Mouse (Mus musculus) heart, embryonic 11.5 days (tissue): Measurements from ENCODE around the gene Veph1. TPM values are rescaled to one million over a fixed set of nuclear protein-coding genes. Genes with fewer than 3 reads are reported as not detected.

Source experiments
- ATAC-seq: fragments of 200-750 bp; cut with Nextera tagmentation; replicated peaks from 2 replicates; pipeline ENCODE4 v1.8.0; 2017; ENCODE audit warnings: moderate library complexity; ENCODE audit not compliant: insufficient number of reproducible peaks, low FRiP score, low TSS enrichment
- H3K27ac ChIP-seq: fragments of 300-500 bp; sonication (generic); 2 replicates; pipeline ENCODE4 v1.5.1; 2014; ENCODE audit warnings: mild to moderate bottlenecking, low read depth, low read length
- H3K27me3 ChIP-seq: fragments of 300-500 bp; sonication (generic); 2 replicates; pipeline ENCODE4 v1.6.1; 2014; ENCODE audit warnings: mild to moderate bottlenecking, low read length, mixed read lengths; ENCODE audit not compliant: control insufficient read depth, insufficient read depth
- H3K36me3 ChIP-seq: fragments of 300-500 bp; sonication (generic); 2 replicates; pipeline ENCODE4 v1.6.1; 2014; ENCODE audit warnings: mild to moderate bottlenecking, low read length, moderate library complexity, mixed read lengths; ENCODE audit not compliant: control insufficient read depth, insufficient read depth
- H3K4me1 ChIP-seq: fragments of 300-500 bp; sonication (generic); 2 replicates; pipeline ENCODE4 v1.6.1; 2014; ENCODE audit warnings: low read length; ENCODE audit not compliant: control insufficient read depth, insufficient read depth
- H3K4me2 ChIP-seq: fragments of 300-500 bp; sonication (generic); 2 replicates; pipeline ENCODE4 v1.6.1; 2014; ENCODE audit warnings: mild to moderate bottlenecking, moderate library complexity
- H3K4me3 ChIP-seq: fragments of 300-500 bp; sonication (generic); 2 replicates; pipeline ENCODE4 v1.5.1; 2014; ENCODE audit warnings: low read depth, low read length
- H3K9ac ChIP-seq: fragments of 300-500 bp; sonication (generic); 2 replicates; pipeline ENCODE4 v1.6.1; 2014; ENCODE audit warnings: mild to moderate bottlenecking, low read depth, low read length, moderate library complexity
- H3K9me3 ChIP-seq: fragments of 300-500 bp; sonication (generic); replicated peaks from 2 replicates; pipeline ENCODE4 v1.6.1; 2016; ENCODE audit warnings: low read length; ENCODE audit not compliant: control insufficient read depth
- WGBS: fragments of 180-500 bp; shearing (Covaris S2); extraction: QIAGEN DNeasy Blood & Tissue Kit; methylation state at CpG from one replicate; pipeline ENCODE4 v1.1.7; 2014; ENCODE audit not compliant: insufficient replicate concordance; 5-methylcytosine and 5-hydroxymethylcytosine counted together
- polyA plus RNA-seq: library from polyadenylated mRNA; unstranded; fragments of >200 nt; fragmentation: Nextera tagmentation; extraction: Ambion mirVana; gene quantifications from 2 replicates; pipeline ENCODE4 v1.2.1, GENCODE M21; 2014

Veph1 gene
- polyA plus RNA-seq, 1 experiment from 2014 or later: 0.83 TPM

DNA sequence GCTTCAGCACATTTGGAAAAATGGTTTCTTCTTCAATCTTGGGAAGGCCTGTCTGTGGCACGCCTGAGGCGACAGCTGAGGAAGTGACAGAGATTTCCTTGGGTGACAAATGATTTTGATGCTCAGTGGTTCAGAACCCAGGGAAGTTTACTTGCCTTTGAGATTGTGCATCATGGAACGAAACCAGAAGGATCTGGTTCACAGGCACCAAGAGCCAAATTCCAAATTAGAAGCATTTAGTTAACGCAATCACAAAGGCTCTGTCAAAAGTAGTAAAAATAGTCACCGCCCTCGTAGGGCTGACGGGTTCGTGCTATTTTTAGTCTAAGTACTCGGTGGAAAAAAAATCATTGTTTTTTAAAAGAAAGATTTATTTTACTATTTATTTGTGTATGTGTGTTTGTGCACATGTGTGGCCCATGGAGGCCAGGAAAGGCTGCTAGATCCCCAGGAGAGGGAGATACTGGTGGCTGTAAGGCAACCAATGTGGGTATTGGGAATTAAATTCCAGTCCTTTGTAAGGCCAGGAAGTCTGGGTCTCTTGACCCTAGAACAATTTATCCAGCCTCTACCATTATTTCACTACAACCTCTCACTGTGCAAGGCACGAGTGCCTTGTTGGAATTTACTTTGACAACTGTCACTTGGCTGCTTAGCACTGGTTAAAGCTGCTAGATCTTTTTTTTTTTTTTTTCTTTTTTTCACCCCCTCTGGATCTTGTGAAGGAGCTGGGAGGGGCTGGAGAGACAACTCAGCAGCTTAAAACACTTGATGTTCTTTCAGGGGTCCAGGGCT, 246.3 kb downstream of the Veph1 start:
- Histone ChIP-seq H3K9ac (no peak overlapping the region), H3K4me3 (no peak overlapping the region), H3K9me3 (no peaks in the 10 kb centered on the region), H3K4me2 (no peak overlapping the region), H3K4me1 (0 out of 2 replicates have a peak, but pooled peaks cover 5% of the 10 kb centered on the region), H3K36me3 (no peaks in the 10 kb centered on the region), H3K27me3 (no peaks in the 10 kb centered on the region), H3K27ac (no peak overlapping the region)
- WGBS: 42% methylated on average over 10 of the region's 10 CpGs
- no peak for ATAC-seq

DNA sequence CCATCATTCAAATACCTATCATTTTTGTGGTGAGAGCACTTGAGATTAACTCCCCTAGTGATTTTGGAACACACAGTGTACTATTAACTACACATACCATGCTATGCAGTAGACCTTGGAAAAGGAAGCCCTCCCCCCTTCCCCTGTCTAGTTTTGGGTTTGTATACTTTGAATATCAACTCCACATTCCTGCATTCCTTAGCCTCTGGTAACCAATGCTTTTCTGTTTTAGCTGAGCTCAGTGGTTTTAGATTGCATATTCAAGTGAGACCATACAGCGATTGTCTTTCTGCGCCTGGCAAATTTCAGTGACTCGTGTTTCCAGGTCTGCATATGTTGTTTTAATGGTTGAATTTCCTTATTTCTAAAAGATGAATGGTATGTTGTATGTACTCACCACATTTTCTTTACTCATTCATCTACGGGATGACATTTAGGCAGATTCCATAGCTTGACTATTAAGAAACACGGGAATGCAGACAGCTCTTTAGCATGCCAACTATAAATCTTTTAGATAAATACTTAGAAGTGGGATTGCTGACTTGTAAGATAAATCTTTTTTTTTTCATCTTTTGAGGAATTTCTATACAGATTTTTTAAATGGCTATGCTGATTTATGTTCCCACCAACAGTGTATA, 255.7 kb downstream of the Veph1 start:
- Histone ChIP-seq H3K9me3 (no peaks in the 10 kb centered on the region), H3K27me3 (no peaks in the 10 kb centered on the region), H3K9ac (no peak overlapping the region), H3K27ac (no peak overlapping the region), H3K36me3 (no peaks in the 10 kb centered on the region), H3K4me2 (no peak overlapping the region), H3K4me1 (no peaks in the 10 kb centered on the region), H3K4me3 (no peak overlapping the region)
- 54% methylated on average over 5 of the region's 5 CpGs for WGBS
- ATAC-seq: no peak; the same call in 1 of the 2 replicates

- no peak overlapping the region for H3K4me3 ChIP-seq
- no peaks in the 10 kb centered on the region for H3K9me3 ChIP-seq
- no peak for ATAC-seq
- no peaks in the 10 kb centered on the region for H3K27me3 ChIP-seq
- no peak overlapping the region for H3K4me2 ChIP-seq
- H3K9ac ChIP-seq: no peak overlapping the region
- no peak overlapping the region for H3K27ac ChIP-seq
- no peaks in the 10 kb centered on the region for H3K36me3 ChIP-seq
- 72% methylated on average over 5 of the region's 5 CpGs for WGBS
- H3K4me1 ChIP-seq: no peaks in the 10 kb centered on the region
Observed at GRCm38 (mm10) chr3:66035226-66035625, 261.4 kb downstream of the Veph1 start.

DNA sequence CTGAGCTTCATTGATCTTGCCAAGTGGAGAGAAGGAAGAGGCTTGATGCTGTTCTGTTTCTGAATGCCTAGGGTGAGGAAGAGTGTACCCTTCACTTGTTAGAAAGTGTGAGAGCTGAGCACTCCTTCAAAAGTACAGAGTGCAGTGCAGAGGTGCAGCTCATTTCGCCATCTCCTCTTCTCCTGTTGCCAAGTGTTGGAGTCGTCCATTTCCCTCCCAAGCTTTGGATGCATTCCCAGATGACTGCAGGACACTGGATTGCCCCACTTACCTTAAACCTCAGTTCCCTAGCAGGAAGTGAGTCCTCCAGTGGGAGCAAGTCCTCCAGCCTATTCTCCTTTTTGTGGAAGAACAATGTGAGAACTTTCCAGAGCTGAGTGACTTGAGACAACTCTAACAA, 263.3 kb downstream of the Veph1 start:
- no peak for ATAC-seq
- 68% methylated on average over 2 of the region's 2 CpGs for WGBS
- no peaks in the 10 kb centered on the region for H3K27me3 ChIP-seq

DNA sequence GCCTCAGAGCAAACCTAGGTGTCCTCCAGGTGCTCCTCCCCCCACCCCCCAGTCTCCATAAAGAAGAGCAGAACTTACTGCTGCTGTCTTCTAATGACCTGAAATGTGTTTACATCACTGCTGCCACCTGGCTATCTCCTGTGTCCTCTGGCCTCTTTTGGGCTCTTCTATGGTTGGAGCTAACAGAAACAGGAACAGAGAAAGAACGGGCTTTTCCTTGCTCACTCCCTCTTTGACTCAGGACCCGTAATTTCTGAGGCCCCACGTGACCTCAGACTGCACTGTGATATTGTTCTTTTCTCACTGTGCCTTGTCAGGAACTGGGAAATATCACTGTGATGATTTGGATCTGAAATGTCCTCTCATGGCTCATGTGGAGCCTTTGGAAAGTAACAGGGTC, 271.2 kb downstream of the Veph1 start:
- 73% methylated on average over 3 of the region's 3 CpGs for WGBS
- Histone ChIP-seq H3K4me2 (no peak overlapping the region), H3K9me3 (no peaks in the 10 kb centered on the region), H3K9ac (no peak overlapping the region), H3K4me1 (no peaks in the 10 kb centered on the region), H3K27ac (no peak overlapping the region), H3K27me3 (no peaks in the 10 kb centered on the region), H3K4me3 (no peak overlapping the region), H3K36me3 (no peaks in the 10 kb centered on the region)
- ATAC-seq: no peak

More for the DNA sequence above, 263.3 kb downstream of the Veph1 start:
- no peak overlapping the region for H3K4me2 ChIP-seq
- H3K4me1 ChIP-seq: no peaks in the 10 kb centered on the region
- no peak overlapping the region for H3K4me3 ChIP-seq
- no peak overlapping the region for H3K27ac ChIP-seq
- no peak overlapping the region for H3K9ac ChIP-seq
- no peaks in the 10 kb centered on the region for H3K36me3 ChIP-seq
- H3K9me3 ChIP-seq: no peaks in the 10 kb centered on the region

DNA sequence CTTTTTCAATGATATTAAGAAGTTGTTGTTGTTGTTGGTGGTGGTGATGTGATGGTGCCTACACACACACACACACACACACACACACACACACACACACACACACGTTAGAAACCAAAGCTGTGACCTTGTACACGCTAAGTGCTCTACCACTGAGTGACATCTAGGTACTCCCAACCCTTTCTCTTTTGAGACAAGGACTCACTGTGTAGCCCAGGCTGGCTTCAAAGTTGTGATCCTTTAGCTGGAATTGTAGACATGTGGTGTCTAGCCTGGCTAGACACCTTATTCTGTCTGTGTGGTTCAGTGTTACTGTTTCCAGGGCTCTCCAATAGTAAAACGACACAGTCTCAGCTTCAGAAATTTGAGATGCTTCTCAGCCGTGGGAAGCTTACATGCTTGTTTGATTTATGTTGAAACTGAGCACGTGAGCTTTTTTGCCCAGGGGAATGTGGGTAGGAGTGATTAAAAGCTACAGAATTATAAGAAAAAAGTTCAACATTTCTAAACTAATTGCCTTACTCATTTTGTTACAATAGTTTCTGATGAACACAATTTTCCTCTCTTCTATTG, 272.3 kb downstream of the Veph1 start:
- no peaks in the 10 kb centered on the region for H3K27me3 ChIP-seq
- no peak overlapping the region for H3K9ac ChIP-seq
- no peak overlapping the region for H3K4me3 ChIP-seq
- H3K9me3 ChIP-seq: no peaks in the 10 kb centered on the region
- ATAC-seq: no peak
- no peaks in the 10 kb centered on the region for H3K4me1 ChIP-seq
- no peaks in the 10 kb centered on the region for H3K36me3 ChIP-seq
- H3K4me2 ChIP-seq: no peak overlapping the region
- H3K27ac ChIP-seq: no peak overlapping the region
- WGBS: 70% methylated on average over 5 of the region's 5 CpGs

DNA sequence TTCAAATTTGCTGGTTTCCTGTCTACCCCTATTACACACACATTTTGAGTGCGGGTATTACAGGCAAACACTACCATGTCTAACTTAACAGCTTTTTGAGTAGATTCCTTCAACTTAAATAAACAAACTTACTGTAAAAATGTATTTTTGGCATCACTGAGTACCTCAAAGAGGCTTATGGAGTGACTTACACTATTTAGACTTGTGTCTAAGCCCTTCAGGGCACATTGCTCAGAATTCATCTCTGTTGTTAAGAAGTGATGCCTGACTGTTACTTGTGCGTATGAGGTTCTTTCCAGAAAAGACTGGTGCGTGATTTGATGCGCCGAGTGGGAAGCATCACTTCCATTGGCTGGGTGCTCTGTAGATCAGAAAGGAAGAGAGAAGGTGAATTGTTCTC, 277.5 kb downstream of the Veph1 start:
- Histone ChIP-seq H3K4me2 (no peak overlapping the region), H3K4me3 (no peak overlapping the region), H3K4me1 (no peaks in the 10 kb centered on the region), H3K36me3 (no peaks in the 10 kb centered on the region), H3K9me3 (no peaks in the 10 kb centered on the region), H3K27me3 (no peaks in the 10 kb centered on the region), H3K27ac (no peak overlapping the region), H3K9ac (no peak overlapping the region)
- no peak for ATAC-seq
- WGBS: 94% methylated on average over 5 of the region's 5 CpGs

DNA sequence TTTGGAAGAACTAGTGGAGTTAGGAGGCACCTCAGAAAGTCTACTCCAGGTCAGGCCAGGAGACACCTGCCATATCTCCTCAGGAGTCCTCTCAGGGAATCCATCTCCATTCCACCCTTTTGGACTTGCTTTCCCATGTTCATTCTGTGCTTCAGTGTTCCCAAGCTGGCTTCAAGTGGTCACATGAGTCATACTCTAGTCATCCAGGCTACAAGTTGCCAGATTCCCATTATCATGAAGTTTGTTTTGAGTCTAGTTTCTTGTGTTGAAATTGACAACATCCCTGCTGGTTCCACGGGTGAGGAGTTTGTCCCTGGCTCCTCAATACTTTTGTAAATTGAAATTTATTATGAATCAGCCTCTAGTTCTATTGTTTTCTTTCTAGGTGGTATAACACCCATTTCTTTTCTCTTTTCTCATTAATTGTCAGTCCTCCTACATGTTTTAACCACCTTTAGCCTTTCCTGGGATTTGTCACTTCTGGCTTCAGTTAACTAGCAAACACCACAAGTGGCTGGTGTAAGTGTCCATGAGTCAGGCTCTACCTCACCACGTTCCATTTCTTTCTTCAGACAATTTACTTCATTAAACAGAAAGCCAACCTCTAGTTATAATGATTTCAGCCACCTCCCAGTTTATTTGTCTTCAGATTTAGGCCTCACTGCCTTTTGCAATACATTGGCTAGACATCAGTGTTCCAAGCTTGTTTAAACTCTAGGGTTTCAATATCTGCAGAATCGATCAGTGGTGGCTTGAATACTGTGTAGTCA, 288.8 kb downstream of the Veph1 start:
- 76% methylated on average over 3 of the region's 3 CpGs for WGBS
- no peaks in the 10 kb centered on the region for H3K36me3 ChIP-seq
- no peaks in the 10 kb centered on the region for H3K27me3 ChIP-seq
- no peak overlapping the region for H3K27ac ChIP-seq
- H3K4me2 ChIP-seq: no peak overlapping the region
- ATAC-seq: no peak
- no peaks in the 10 kb centered on the region for H3K4me1 ChIP-seq
- no peak overlapping the region for H3K9ac ChIP-seq
- no peaks in the 10 kb centered on the region for H3K9me3 ChIP-seq
- no peak overlapping the region for H3K4me3 ChIP-seq
